Mouse (Mus musculus): ENCODE measurements around the gene Tusc2.

DNA sequence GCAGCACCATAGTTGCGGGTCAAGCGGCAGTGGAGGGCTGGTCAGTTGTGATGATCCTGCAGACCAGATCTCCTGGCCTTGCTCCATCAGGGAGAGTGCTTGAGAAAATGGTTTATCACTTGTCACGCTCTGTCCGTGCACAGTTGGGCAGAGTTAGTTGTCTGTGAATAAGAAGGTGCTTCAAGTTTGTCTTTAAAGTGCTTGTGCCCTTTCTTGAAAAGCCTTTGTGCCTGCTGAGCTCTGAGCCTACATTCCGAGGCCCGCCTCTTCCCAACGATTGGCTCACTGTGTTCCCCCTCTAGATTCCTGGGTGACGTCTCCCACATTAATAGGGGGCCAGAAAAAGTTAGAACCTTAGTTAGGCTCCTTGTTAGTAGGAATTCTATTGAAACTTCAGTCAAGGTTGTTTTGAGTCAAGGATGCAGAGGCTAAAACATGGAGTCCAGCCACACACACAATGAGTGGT, 11.1 kb upstream of the Tusc2 start:
- TF ChIP-seq CTCF (conservative IDR thresholded peaks at IDR 0.05; ENCODE audit: insufficient read depth, insufficient read length, low read depth, low read length) (no peak), POLR2A (IDR thresholded peaks at IDR 0.05; ENCODE audit: low read depth, low read length) (no peak)

Measured in kidney, adult 2 months (tissue).